Mouse (Mus musculus): ENCODE measurements around the gene Plekha8. TPM values are rescaled to one million over a fixed set of nuclear protein-coding genes. Genes with fewer than 3 reads are reported as not detected.

The Plekha8 gene
- polyA plus RNA-seq, 1 experiment from 2014 or later = 16.8 TPM

DNA sequence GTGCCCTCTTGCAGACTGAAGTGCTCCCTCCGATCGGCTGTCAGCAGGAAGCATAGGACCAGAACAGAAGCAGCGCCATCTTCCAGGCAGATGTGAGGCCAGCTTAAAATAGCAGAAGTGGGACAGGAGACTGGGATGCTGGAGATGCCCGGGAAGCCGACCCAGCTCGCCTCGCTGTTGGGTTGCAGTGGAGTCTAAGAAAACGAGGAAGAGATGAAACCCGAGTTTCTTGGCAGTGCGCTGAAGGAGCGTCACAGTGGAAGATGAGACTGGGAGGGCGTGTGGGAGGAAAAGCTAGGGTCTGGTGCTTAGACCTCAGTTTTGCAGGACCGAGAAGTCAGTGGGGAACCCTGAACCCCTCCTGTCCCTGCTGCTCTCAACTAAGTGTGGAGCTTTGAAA, 95.9 kb downstream of the Plekha8 start:
- Histone ChIP-seq H3K4me3 (no peak overlapping the region), H3K9ac (replicated peaks) (no peak overlapping the region), H3K27ac (replicated peaks) (no peak overlapping the region), H3K36me3 (peaks cover 36% of the 10 kb centered on the region), H3K9me3 (no peaks in the 10 kb centered on the region), H3K4me1 (no peaks in the 10 kb centered on the region), H3K27me3 (no peaks in the 10 kb centered on the region), H3K4me2 (replicated peaks) (no peak overlapping the region)
- WGBS = 85% methylated on average over 13 of the region's 13 CpGs
- ATAC-seq (ENCODE audit: low FRiP score, low read depth) = no peak

DNA sequence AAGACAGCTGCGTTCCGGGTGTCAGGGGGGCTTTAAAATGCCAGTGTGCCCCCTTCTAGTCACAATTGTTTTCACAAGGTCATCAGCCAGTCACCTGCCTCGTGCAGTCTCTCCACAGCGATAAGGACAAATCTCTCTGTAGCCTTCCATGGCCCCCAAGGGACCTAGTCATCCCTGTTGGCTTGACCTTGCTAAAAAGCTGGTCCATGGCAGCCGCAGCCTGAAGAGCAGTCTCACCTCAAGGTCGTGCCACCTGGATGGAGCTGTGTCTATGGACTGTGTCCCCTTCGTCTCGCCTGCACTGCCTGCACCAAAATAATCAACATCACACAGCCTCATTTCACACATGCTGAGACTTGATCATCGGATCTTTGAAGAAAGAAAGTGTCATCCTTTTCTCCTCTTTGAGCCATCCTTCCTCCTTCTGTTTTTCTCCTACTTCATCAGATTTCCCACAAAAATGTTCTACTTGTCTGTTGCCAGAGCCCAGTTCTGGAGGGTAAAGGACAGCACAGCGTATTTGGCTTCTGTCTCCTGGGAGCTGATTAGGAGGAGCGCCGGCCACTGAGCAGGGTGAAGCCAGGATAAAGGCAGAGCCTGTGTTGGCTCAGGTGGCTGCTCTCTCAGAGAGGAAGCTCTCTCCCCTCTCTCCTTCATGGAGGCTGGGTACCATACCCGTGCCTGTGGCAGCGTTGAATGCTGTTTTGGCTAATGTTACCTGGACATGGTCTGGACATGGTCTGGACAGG, 96.6 kb downstream of the Plekha8 start:
- Histone ChIP-seq H3K27me3 (no peaks in the 10 kb centered on the region), H3K36me3 (peaks cover 36% of the 10 kb centered on the region), H3K4me3 (no peak overlapping the region), H3K9ac (replicated peaks) (no peak overlapping the region), H3K9me3 (no peaks in the 10 kb centered on the region), H3K4me1 (no peaks in the 10 kb centered on the region), H3K4me2 (replicated peaks) (no peak overlapping the region), H3K27ac (replicated peaks) (no peak overlapping the region)
- 78% methylated on average over 14 of the region's 14 CpGs for WGBS
- no peak for ATAC-seq (ENCODE audit: low FRiP score, low read depth)

DNA sequence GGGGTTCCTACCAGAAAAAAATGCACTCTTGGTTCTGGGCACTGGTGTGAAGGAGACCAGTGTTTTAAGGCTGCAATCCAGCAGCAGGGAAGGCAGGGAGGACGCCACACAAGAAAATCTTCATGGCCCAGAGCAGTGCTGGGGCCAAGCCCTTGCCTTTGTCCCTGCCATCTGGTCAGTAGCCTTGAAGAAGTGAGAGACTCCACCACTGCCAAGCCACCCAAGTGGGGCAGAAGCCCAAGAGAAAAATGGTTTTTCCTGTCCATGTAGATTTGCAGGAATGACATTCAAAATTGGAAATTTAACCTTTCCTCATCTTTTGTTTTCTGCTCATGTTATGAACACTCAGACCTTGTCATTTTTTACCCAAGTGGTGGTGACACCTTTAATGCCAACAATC, 97.3 kb downstream of the Plekha8 start:
- no peak for ATAC-seq (ENCODE audit: low FRiP score, low read depth)
- Histone ChIP-seq H3K4me3 (no peak overlapping the region), H3K9ac (replicated peaks) (no peak overlapping the region), H3K9me3 (no peaks in the 10 kb centered on the region), H3K27ac (replicated peaks) (no peak overlapping the region), H3K36me3 (peaks cover 36% of the 10 kb centered on the region), H3K4me2 (replicated peaks) (no peak overlapping the region), H3K27me3 (peaks cover 2% of the 10 kb centered on the region; the same call in 1 of the 2 replicates), H3K4me1 (no peaks in the 10 kb centered on the region)
- 75% methylated on average over 1 of the region's 1 CpGs for WGBS

DNA sequence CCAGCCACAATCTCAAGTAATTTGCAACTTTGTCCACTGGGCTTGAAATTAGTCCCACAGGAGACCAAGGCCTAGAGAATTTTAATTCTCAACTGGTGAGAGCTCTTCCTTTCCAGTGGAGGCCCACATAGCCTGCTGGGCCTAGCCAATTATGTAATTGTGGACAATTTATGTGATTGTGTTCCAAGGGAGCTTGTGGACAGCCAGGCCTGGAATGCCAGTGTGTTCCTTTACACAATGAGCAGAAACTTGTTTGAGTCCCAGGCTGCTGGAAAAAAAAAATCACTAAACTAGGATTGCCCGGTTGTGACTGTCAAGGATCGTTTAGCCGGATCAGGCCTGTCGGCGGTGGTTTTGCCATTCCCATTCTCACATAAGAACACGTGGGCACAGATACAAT, 98.4 kb downstream of the Plekha8 start:
- Histone ChIP-seq H3K4me2 (replicated peaks) (no peak overlapping the region), H3K9ac (replicated peaks) (no peak overlapping the region), H3K4me1 (no peaks in the 10 kb centered on the region), H3K4me3 (no peak overlapping the region), H3K27ac (replicated peaks) (no peak overlapping the region), H3K27me3 (peaks cover 8% of the 10 kb centered on the region), H3K36me3 (peaks cover 36% of the 10 kb centered on the region), H3K9me3 (no peaks in the 10 kb centered on the region)
- no peak for ATAC-seq (ENCODE audit: low FRiP score, low read depth)
- 87% methylated on average over 6 of the region's 6 CpGs for WGBS

Other genes starting within 250 kb of the Plekha8 start
- 0.89 and 1.3 TPM in 2 replicates for gene Wipf3, start 165.5 kb upstream of the Plekha8 start, polyA plus RNA-seq (2016; fragmentation: Nextera tagmentation; extraction: Ambion mirVana)
- gene Scrn1, start 28.6 kb upstream of the Plekha8 start, polyA plus RNA-seq (2016; fragmentation: Nextera tagmentation; extraction: Ambion mirVana) = 83.8 and 86.4 TPM in 2 replicates
- gene Fkbp14, start 2.2 kb downstream of the Plekha8 start, polyA plus RNA-seq (2016; fragmentation: Nextera tagmentation; extraction: Ambion mirVana) = 15.7 and 16.3 TPM in 2 replicates
- 60.3 and 60.4 TPM in 2 replicates for gene Mturn, start 86.5 kb downstream of the Plekha8 start, polyA plus RNA-seq (2016; fragmentation: Nextera tagmentation; extraction: Ambion mirVana)
- 3.6 and 4.4 TPM in 2 replicates for gene Znrf2, start 221.8 kb downstream of the Plekha8 start, polyA plus RNA-seq (2016; fragmentation: Nextera tagmentation; extraction: Ambion mirVana)

Data from midbrain, embryonic 12.5 days (tissue).